Mouse (Mus musculus): ENCODE measurements around the gene 4931428F04Rik. TPM values are rescaled to one million over a fixed set of nuclear protein-coding genes. Genes with fewer than 3 reads are reported as not detected.

4931428F04Rik gene
- polyA plus RNA-seq (2014; fragmentation: Illumina TruSeq; extraction: RNeasy Lipid Tissue Mini Kit (QIAGEN cat#74804); ENCODE audit: low read depth, low replicate concordance), result 2.0 TPM

DNA sequence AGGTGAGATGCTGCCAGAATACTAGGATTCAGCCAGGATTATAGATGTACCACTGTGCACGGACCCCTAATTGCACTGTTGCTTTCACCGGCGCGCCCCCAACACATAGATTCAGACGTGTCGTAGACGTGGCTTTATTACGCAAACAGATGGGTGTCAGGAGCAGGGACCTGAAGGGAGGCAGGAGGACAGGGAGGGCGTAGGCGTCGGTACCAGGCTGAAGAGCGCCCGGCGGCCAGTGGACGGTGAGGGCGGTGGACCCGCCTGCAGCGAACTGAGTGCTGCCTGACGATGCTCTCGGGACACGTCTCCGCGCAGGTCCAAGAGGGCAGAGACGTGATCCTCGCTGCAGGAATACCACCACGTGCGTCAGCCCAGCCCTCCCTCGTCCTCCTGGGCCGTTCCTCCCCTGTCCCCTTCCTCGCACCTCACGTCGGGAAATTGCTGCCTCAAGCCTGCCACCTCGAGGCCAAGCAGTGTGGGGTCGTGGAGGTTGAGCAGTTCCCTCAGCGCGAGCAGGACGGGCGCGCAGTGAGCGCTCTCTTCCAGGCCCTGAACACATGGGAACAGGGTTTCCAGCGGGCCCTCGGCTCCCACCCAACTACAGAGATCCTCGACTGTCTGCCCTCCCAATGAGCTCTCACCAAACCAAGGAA, at the start of gene 4931428F04Rik:
Gene 4931428F04Rik (minus strand): TSS at position 60 of the 656 bp plus-strand sequence.

DNA sequence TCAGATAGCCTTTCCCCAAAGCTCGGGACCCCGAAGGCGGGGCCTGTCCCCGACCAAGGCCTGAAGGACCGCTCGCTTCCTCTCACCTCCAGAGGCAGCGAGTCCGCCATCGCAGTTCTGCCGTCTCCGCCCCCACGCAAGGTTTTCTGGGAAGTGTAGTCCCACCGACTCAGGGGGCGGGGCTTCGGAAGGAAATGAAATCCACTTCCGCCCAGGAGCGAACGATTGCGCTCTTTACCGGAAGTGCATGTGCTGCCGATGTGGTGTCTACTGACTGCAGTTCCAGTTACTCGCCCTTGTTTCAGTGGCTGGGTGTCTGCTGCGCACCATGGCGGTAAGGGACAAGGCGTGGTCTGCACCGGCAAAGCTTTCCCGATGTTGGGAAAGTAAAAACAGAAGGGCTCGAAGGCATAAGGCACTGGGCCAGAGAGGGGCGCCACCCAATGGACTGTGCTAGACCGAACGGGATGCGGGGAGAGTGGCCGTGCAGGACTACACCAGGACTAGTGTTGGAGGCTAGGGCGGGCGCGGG, 36.5 kb upstream of the 4931428F04Rik start, which contains the start of the genes Lrrc29 and Tmem208:
Gene Lrrc29 (minus strand): TSS at position 138 of the 532 bp plus-strand sequence.
Gene Tmem208 (plus strand): TSS at position 214 of the 532 bp plus-strand sequence.

DNA sequence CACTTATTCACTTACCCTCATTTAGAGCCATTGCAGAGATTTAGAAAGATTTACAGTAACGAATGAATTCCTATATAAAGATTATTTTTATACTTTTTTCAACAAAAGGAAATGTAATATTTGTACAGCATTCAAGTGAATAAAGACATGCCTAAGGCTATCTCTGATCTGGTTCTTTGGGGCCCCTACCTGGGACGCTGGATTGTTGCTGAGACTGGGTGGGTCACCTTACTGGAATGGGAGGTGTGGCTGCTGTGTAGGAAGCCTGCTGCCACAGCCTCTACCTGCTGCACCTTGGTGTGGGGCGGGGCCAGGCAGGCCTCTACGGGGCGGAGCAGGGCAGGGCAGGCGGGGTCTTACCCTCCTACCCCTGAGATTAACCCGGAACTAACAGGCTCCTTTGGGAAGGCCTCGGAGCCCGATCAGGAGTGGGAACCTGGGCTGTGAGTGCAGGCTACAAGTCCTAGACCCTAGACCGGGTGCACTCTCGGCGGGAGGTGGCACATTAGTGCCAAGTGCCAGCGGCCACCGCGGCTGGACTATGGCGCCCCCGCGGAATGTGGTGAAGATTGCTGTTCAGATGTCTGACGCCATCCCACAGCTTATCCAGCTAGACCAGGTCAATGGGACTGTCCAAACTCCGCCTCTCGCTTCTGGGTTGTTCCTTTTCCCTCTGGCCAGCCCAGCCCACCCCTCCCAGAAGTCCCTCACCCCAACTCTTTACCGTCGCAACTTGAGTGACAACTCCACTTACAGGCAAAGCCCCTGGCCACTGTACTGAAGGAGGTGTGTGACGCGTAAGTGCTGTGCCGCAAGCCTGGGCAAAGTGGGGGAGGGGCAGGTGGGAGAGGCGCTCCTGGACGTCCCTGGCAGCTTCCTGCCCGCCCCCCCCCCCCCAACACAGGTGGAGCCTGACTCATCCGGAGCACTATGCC, 15.8 kb upstream of the 4931428F04Rik start, which contains the start of gene Elmo3:
Gene Elmo3 (plus strand): TSS at position 391 of the 935 bp plus-strand sequence.

DNA sequence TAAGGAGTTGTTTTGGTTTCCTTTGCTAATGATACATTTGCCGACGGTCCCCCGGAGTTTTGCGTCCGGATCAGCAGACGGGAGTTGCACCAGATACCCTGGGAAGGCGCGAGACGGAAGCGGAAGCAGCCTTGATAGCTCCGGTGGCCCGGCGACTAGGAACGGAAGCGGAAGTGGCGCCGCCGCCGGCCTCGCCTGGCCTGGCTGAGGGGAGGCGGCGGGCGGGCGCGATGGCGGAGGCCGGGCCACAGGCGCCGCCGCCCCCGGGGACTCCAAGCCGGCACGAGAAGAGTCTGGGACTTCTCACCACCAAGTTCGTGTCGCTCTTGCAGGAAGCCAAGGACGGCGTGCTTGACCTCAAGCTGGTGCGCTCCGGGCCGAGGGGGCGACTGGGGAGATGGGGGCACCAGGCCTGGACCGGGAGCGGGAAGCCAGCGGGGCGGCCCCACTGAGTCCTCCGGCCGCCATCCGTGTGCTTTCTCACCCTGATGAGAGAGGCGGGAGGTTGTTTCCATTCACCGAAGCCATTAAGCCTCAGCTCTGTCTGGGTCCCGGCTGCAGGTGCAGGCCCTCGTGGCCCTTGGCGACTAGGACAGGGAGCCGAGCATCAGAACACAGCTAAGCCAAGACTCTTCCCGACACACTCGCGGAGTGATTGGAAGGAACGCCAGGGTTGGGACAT, 8.0 kb upstream of the 4931428F04Rik start, which contains the start of gene E2f4:
Gene E2f4 (plus strand): TSS at position 153 of the 682 bp plus-strand sequence.

DNA sequence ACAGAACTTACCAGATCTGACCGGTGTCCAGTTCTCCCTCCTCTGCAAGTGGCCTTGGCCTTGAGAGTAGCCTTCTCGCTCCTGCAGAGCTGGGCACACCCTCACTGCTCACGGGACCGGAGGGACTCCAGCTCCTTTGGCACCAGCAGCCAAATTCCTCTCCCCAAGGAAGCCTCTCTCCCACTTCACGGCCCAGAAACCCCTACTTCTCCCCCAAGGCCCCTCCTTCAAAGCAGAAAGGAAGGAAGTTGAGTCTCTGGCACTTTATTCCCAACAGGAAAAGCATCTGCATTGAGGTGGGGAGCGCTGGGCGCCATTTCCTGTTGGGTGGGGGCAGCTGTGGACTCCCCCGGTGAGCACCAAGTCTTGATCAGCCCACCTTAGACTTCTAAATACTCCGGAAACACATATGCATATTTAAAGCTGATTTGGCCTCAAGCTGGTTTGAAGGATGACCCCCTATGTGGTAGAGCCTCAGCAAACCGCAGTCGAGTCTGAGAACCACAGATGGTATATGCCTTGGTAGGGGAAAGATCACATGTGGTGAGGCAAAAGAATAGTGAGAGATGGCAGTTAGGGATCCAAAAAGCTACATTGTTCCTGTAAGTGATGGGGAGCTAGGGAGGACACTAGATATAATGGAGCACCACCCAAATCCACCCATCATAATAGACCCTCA, 6.4 kb upstream of the 4931428F04Rik start, which contains the start of gene Exoc3l:
Gene Exoc3l (minus strand): TSS at position 207 of the 679 bp plus-strand sequence.

DNA sequence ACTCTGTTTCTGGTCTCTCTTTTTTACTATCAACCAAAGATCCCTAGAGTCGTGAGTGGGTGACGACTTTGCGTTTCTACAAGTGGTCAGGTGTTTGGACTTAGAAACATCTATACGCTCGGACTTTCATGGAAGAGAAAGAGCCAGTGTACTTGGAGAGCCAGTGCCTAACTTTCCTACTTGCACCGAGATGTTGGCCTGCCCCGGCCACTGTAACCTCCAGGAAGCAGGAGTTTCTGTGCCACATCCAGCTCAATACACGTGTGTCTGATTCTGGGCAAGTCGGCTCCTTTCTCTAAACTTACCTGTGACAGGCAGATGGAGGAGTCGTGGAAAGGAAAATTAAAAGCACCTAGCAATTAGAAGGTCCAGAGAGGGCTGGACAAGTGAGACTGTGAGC, 13.8 kb downstream of the 4931428F04Rik start, which contains the start of gene Nol3:
Gene Nol3 (plus strand): TSS at position 301 of the 400 bp plus-strand sequence.

DNA sequence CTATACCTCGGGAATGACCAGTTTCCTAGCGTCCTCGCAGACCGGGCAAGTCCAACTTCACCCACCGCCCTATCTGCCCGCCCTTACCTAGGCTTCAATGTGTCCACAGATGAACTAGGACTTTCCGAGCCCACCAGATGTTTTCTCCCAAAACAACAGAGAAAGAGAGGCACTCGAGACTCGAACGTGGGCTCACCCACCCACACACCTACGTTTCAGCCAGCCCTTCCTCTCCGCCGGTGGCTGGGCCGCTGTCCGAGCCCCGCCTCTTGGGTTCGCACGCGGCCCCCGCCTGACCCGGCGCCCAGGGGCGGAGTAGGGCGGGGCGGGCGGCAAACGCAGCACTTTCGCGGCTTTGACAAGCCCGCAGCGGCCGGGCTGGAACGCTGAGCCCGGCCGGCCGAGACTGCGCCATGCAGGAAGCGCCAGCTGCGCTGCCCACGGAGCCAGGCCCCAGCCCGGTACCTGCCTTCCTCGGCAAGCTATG, 20.2 kb downstream of the 4931428F04Rik start, which contains the start of gene Hsf4:
Gene Hsf4 (plus strand): TSS at position 341 of the 487 bp plus-strand sequence.

DNA sequence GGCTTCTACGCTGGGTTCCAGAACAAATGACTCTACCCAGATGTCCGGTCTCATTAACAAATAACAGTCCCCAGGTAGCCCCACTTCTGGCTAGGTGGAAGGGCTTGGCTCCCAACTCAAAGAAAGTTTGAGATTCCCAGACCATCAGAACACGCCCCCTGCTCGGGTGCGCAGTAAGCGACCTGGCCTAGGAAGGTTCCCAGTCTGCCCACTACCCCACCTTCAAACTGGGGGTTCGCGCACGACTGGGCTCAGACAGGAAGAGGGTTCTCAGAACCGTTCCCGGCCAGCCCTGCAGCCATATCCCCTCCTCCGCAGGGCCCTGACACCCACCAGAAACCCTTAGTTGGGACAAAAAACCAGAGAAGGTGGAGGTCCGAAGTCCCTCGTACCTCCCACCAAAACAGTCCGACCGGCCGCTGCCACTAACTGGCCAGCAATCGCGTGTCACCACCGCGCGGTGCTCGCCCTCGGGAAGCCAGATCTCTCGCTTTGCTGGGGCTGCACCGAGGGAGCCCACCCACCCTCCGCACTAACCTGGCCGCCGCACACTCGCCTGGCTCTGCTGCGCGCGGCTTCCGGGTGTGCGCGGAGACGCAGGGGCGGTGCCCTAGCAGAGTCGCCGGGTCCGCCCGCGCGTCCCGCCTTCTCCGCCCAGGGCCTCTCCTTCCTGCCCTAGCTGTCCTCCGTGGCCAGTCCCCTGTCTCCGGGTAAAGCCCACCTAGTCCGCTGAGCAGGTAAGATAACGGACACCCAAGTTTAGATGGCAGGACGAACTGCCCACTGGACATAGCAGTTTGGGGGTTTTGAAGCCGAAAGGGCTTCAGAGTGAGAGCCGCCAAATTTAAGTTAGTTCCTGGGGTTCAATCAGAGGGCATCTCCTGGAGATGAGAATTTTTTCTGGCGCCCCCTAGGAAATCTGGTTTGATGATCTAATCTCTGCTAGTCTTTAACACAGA, 25.4 kb downstream of the 4931428F04Rik start, which contains the start of the genes Tradd and Fbxl8:
Gene Tradd (minus strand): TSS at position 586 of the 959 bp plus-strand sequence.
Gene Fbxl8 (plus strand): TSS at position 625 of the 959 bp plus-strand sequence.

DNA sequence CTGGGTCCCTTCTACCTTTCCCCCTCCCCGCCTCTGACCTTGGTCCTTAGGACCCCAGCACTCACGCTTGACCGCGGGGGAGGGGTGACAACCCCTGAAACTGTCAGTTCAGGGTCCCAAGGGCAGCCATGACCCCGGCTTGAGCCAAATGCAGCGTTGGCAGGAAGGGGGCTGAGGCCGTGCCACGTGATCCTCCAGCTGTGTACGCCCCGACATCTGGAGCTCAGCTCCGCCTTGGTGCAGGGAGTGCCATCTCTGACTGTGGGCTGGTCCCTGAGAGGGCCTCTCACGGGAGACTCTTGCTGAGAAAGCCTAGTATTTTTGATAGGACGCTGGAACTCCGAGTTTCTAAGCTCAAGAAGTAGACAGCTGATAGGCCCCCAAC, 34.7 kb downstream of the 4931428F04Rik start, which contains the start of gene B3gnt9:
Gene B3gnt9 (minus strand): TSS at position 188 of the 385 bp plus-strand sequence.

Other genes starting within 250 kb of the 4931428F04Rik start
- 0.42 TPM for gene Ces3a, start 241.3 kb downstream of the 4931428F04Rik start, polyA plus RNA-seq (2014; fragmentation: Illumina TruSeq; extraction: RNeasy Lipid Tissue Mini Kit (QIAGEN cat#74804); ENCODE audit: low read depth, low replicate concordance)
- 0.58 TPM for gene Ces3b, start 206.1 kb downstream of the 4931428F04Rik start, polyA plus RNA-seq (2014; fragmentation: Illumina TruSeq; extraction: RNeasy Lipid Tissue Mini Kit (QIAGEN cat#74804); ENCODE audit: low read depth, low replicate concordance)
- not detected for gene Ces4a, start 158.1 kb downstream of the 4931428F04Rik start, polyA plus RNA-seq (2014; fragmentation: Illumina TruSeq; extraction: RNeasy Lipid Tissue Mini Kit (QIAGEN cat#74804); ENCODE audit: low read depth, low replicate concordance)
- gene Cbfb, start 119.2 kb downstream of the 4931428F04Rik start, polyA plus RNA-seq (2014; fragmentation: Illumina TruSeq; extraction: RNeasy Lipid Tissue Mini Kit (QIAGEN cat#74804); ENCODE audit: low read depth, low replicate concordance), result 22.1 TPM
- 18.1 TPM for gene D230025D16Rik, start 64.7 kb downstream of the 4931428F04Rik start, polyA plus RNA-seq (2014; fragmentation: Illumina TruSeq; extraction: RNeasy Lipid Tissue Mini Kit (QIAGEN cat#74804); ENCODE audit: low read depth, low replicate concordance)
- gene B3gnt9, start 34.7 kb downstream of the 4931428F04Rik start, polyA plus RNA-seq (2014; fragmentation: Illumina TruSeq; extraction: RNeasy Lipid Tissue Mini Kit (QIAGEN cat#74804); ENCODE audit: low read depth, low replicate concordance), result 4.2 TPM
- gene Tradd, start 25.3 kb downstream of the 4931428F04Rik start, polyA plus RNA-seq (2014; fragmentation: Illumina TruSeq; extraction: RNeasy Lipid Tissue Mini Kit (QIAGEN cat#74804); ENCODE audit: low read depth, low replicate concordance), result 3.1 TPM
- 2.7 TPM for gene Fbxl8, start 25.2 kb downstream of the 4931428F04Rik start, polyA plus RNA-seq (2014; fragmentation: Illumina TruSeq; extraction: RNeasy Lipid Tissue Mini Kit (QIAGEN cat#74804); ENCODE audit: low read depth, low replicate concordance)
- gene Hsf4, start 20.1 kb downstream of the 4931428F04Rik start, polyA plus RNA-seq (2014; fragmentation: Illumina TruSeq; extraction: RNeasy Lipid Tissue Mini Kit (QIAGEN cat#74804); ENCODE audit: low read depth, low replicate concordance), result 5.8 TPM
- gene Nol3, start 13.7 kb downstream of the 4931428F04Rik start, polyA plus RNA-seq (2014; fragmentation: Illumina TruSeq; extraction: RNeasy Lipid Tissue Mini Kit (QIAGEN cat#74804); ENCODE audit: low read depth, low replicate concordance), result 30.7 TPM
- 7.5 TPM for gene Exoc3l, start 6.2 kb upstream of the 4931428F04Rik start, polyA plus RNA-seq (2014; fragmentation: Illumina TruSeq; extraction: RNeasy Lipid Tissue Mini Kit (QIAGEN cat#74804); ENCODE audit: low read depth, low replicate concordance)
- 31.1 TPM for gene E2f4, start 7.8 kb upstream of the 4931428F04Rik start, polyA plus RNA-seq (2014; fragmentation: Illumina TruSeq; extraction: RNeasy Lipid Tissue Mini Kit (QIAGEN cat#74804); ENCODE audit: low read depth, low replicate concordance)
- gene Elmo3, start 15.7 kb upstream of the 4931428F04Rik start, polyA plus RNA-seq (2014; fragmentation: Illumina TruSeq; extraction: RNeasy Lipid Tissue Mini Kit (QIAGEN cat#74804); ENCODE audit: low read depth, low replicate concordance), result 1.9 TPM
- gene Lrrc29, start 36.4 kb upstream of the 4931428F04Rik start, polyA plus RNA-seq (2014; fragmentation: Illumina TruSeq; extraction: RNeasy Lipid Tissue Mini Kit (QIAGEN cat#74804); ENCODE audit: low read depth, low replicate concordance), result 0.60 TPM
- 38.9 TPM for gene Tmem208, start 36.5 kb upstream of the 4931428F04Rik start, polyA plus RNA-seq (2014; fragmentation: Illumina TruSeq; extraction: RNeasy Lipid Tissue Mini Kit (QIAGEN cat#74804); ENCODE audit: low read depth, low replicate concordance)
- gene Fhod1, start 58.1 kb upstream of the 4931428F04Rik start, polyA plus RNA-seq (2014; fragmentation: Illumina TruSeq; extraction: RNeasy Lipid Tissue Mini Kit (QIAGEN cat#74804); ENCODE audit: low read depth, low replicate concordance), result 8.3 TPM
- 0.92 TPM for gene Slc9a5, start 59.0 kb upstream of the 4931428F04Rik start, polyA plus RNA-seq (2014; fragmentation: Illumina TruSeq; extraction: RNeasy Lipid Tissue Mini Kit (QIAGEN cat#74804); ENCODE audit: low read depth, low replicate concordance)
- gene Plekhg4, start 83.4 kb upstream of the 4931428F04Rik start, polyA plus RNA-seq (2014; fragmentation: Illumina TruSeq; extraction: RNeasy Lipid Tissue Mini Kit (QIAGEN cat#74804); ENCODE audit: low read depth, low replicate concordance), result not detected
- gene Kctd19, start 123.6 kb upstream of the 4931428F04Rik start, polyA plus RNA-seq (2014; fragmentation: Illumina TruSeq; extraction: RNeasy Lipid Tissue Mini Kit (QIAGEN cat#74804); ENCODE audit: low read depth, low replicate concordance), result not detected
- gene Lrrc36, start 123.7 kb upstream of the 4931428F04Rik start, polyA plus RNA-seq (2014; fragmentation: Illumina TruSeq; extraction: RNeasy Lipid Tissue Mini Kit (QIAGEN cat#74804); ENCODE audit: low read depth, low replicate concordance), result 1.1 TPM
- gene Tppp3, start 181.7 kb upstream of the 4931428F04Rik start, polyA plus RNA-seq (2014; fragmentation: Illumina TruSeq; extraction: RNeasy Lipid Tissue Mini Kit (QIAGEN cat#74804); ENCODE audit: low read depth, low replicate concordance), result 66.4 TPM
- gene Zdhhc1, start 207.0 kb upstream of the 4931428F04Rik start, polyA plus RNA-seq (2014; fragmentation: Illumina TruSeq; extraction: RNeasy Lipid Tissue Mini Kit (QIAGEN cat#74804); ENCODE audit: low read depth, low replicate concordance), result 23.5 TPM
- not detected for gene Hsd11b2, start 228.9 kb upstream of the 4931428F04Rik start, polyA plus RNA-seq (2014; fragmentation: Illumina TruSeq; extraction: RNeasy Lipid Tissue Mini Kit (QIAGEN cat#74804); ENCODE audit: low read depth, low replicate concordance)

Measured in heart, adult 10 weeks (tissue).